17 mouse cellular contexts compared by ENCODE assay signal in the genomic region with DNA sequence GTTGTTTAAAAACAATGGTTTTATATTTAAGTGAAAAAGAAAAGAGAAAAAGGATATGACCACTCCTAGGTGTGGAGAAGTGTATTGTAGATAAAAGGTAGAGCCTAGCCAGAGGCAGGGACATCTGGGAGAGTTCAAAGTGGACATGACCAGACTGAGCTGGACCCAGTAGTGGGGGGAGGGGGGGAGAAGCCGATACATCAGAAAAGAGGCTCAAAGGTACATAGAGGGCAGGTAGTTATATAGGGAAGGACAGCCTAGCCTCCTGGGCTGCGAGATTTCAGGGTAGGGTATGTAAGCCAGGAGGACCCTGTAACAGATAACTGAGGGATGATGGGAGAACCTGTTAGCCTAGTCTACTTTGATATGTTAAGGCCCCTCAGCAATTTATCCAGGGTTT.
"Had no signal": no experiment of that assay in that cellular context is flagged by ENCODE, and none has a peak within 500 bp of the region (broad histone marks: within the 10 kb centered on the region; RNA-seq: fewer than 3 reads in every experiment).

No protein-coding gene starts in this region.

- H3K9ac ChIP-seq: neural tube, embryonic 12.5 days; neural tube, embryonic 13.5 days; neural tube, embryonic 15.5 days; stomach, embryonic 15.5 days had no signal

- H3K9me3 ChIP-seq: neural tube, embryonic 12.5 days; neural tube, embryonic 13.5 days; neural tube, embryonic 15.5 days; stomach, embryonic 15.5 days had no signal

- H3K27me3 ChIP-seq: neural tube, embryonic 12.5 days; neural tube, embryonic 13.5 days; neural tube, embryonic 15.5 days; stomach, embryonic 15.5 days had no signal

- H3K27ac ChIP-seq: neural tube, embryonic 12.5 days; neural tube, embryonic 13.5 days; neural tube, embryonic 15.5 days; stomach, embryonic 15.5 days; stomach, postnatal 0 days had no signal

- H3K4me3 ChIP-seq: neural tube, embryonic 12.5 days; neural tube, embryonic 13.5 days; neural tube, embryonic 15.5 days; stomach, embryonic 15.5 days had no signal

- H3K4me2 ChIP-seq: neural tube, embryonic 12.5 days; neural tube, embryonic 13.5 days; neural tube, embryonic 15.5 days; stomach, embryonic 15.5 days had no signal

- DNase-seq: retina, postnatal 1 day; right cerebral cortex, adult 18-20 months; right cerebral cortex, postnatal 14 days; right cerebral cortex, postnatal 25 days; right cerebral cortex, postnatal 4 days; spleen, adult 18-20 months; thymus, adult 18-20 months; thymus, adult 2 months; thymus, postnatal 14 days; thymus, postnatal 25 days; thymus, postnatal 36 days; thymus, postnatal 4 days had no signal

- H3K36me3 ChIP-seq: neural tube, embryonic 12.5 days; neural tube, embryonic 13.5 days; neural tube, embryonic 15.5 days; stomach, embryonic 15.5 days had no signal
